Mouse (Mus musculus): ENCODE data around the gene Syt13.

The Syt13 gene

GRCm38 (mm10) chr2:92914933-92915553, at the start of gene Syt13:
Syt13 (plus strand) TSS chr2:92915098.
- in situ Hi-C loops (cut with MseI, MboI): loop anchor here in 1 of 2 experiments (5.0 kb wide), 1 partner anchor 42 kb away; no protein-coding TSS in a partner anchor

GRCm38 (mm10) chr2:92866616-92867015, 48.3 kb upstream of the Syt13 start:
- in situ Hi-C loops (cut with MseI, MboI): no loop called here

- in situ Hi-C loops (cut with MseI, MboI): no loop called here
Measured at GRCm38 (mm10) chr2:92870139-92870836, 44.6 kb upstream of the Syt13 start.

- in situ Hi-C loops (cut with MseI, MboI): no loop called here
Measured at GRCm38 (mm10) chr2:92871093-92871686, 43.7 kb upstream of the Syt13 start.

- in situ Hi-C loops (cut with MseI, MboI): no loop called here
Measured at GRCm38 (mm10) chr2:92872652-92873051, 42.2 kb upstream of the Syt13 start.

- in situ Hi-C loops (cut with MseI, MboI): no loop called here
Measured at GRCm38 (mm10) chr2:92874592-92874991, 40.3 kb upstream of the Syt13 start.

GRCm38 (mm10) chr2:92877488-92877887, 37.4 kb upstream of the Syt13 start:
- in situ Hi-C loops (cut with MseI, MboI): no loop called here

- in situ Hi-C loops (cut with MseI, MboI): no loop called here
Measured at GRCm38 (mm10) chr2:92883039-92883911, 31.6 kb upstream of the Syt13 start.

GRCm38 (mm10) chr2:92883912-92884243, 31.0 kb upstream of the Syt13 start:
- in situ Hi-C loops (cut with MseI, MboI): no loop called here

GRCm38 (mm10) chr2:92884976-92885375, 29.9 kb upstream of the Syt13 start:
- in situ Hi-C loops (cut with MseI, MboI): no loop called here

GRCm38 (mm10) chr2:92886862-92887261, 28.0 kb upstream of the Syt13 start:
- in situ Hi-C loops (cut with MseI, MboI): no loop called here

- in situ Hi-C loops (cut with MseI, MboI): no loop called here
Measured at GRCm38 (mm10) chr2:92892524-92892923, 22.4 kb upstream of the Syt13 start.

GRCm38 (mm10) chr2:92903650-92904049, 11.2 kb upstream of the Syt13 start:
- in situ Hi-C loops (cut with MseI, MboI): loop anchor here in 1 of 2 experiments (10.0 kb wide), 1 partner anchor 291 kb away; no protein-coding TSS in a partner anchor

GRCm38 (mm10) chr2:92904307-92904859, 10.5 kb upstream of the Syt13 start:
- in situ Hi-C loops (cut with MseI, MboI): loop anchor here in 1 of 2 experiments (10.0 kb wide), 1 partner anchor 290 kb away; no protein-coding TSS in a partner anchor

GRCm38 (mm10) chr2:92910371-92910770, 4.5 kb upstream of the Syt13 start:
- in situ Hi-C loops (cut with MseI, MboI): loop anchor here in 1 of 2 experiments (5.0 kb wide), 1 partner anchor 47 kb away; no protein-coding TSS in a partner anchor

GRCm38 (mm10) chr2:92912312-92912711, 2.6 kb upstream of the Syt13 start:
- in situ Hi-C loops (cut with MseI, MboI): loop anchor here in 1 of 2 experiments (5.0 kb wide), 1 partner anchor 45 kb away; no protein-coding TSS in a partner anchor

GRCm38 (mm10) chr2:92913295-92913694, 1.6 kb upstream of the Syt13 start:
- in situ Hi-C loops (cut with MseI, MboI): loop anchor here in 1 of 2 experiments (5.0 kb wide), 1 partner anchor 44 kb away; no protein-coding TSS in a partner anchor

GRCm38 (mm10) chr2:92915659-92916631, 1.0 kb downstream of the Syt13 start:
- in situ Hi-C loops (cut with MseI, MboI): no loop called here

- in situ Hi-C loops (cut with MseI, MboI): no loop called here
Measured at GRCm38 (mm10) chr2:92917405-92918142, 2.7 kb downstream of the Syt13 start.

All from mouse trophoblast stem cell (cell line).